Mouse (Mus musculus) naive thymus-derived CD4-positive, alpha-beta T cell, adult 5 months (primary cell): ENCODE data around the gene Tstd3. TPM values are rescaled to one million over a fixed set of nuclear protein-coding genes. Genes with fewer than 3 reads are reported as not detected.

Source experiments
- polyA plus RNA-seq: library from polyadenylated mRNA; unstranded; fragments of 100-300 nt; shearing (Covaris generic); gene quantifications from one replicate; pipeline ENCODE4 v1.2.1, GENCODE M21; 2017

Tstd3 gene
- polyA plus RNA-seq: 3.7 TPM

DNA sequence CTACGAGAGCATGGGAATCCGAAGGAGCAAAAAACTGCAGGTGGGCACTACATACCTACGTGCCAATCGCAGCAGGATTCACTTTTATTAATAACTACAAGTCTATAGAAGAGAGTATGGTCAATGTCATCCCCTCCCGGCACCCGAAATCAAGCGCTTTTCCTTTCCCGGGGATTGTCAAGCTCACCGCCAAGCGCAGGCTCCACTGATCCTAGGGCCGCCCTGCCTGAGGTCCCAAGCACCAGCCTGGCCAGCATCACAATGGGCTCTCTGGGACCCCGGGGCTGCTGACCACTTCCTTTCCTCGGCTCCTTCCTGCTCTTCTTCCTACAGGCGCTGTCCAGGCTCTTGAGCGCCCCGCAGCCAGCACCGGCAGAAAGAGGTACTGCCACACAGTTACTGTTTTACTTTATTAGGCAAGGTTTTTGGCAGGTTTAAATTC, at the start of gene Tstd3, which contains the start of gene Usp45:
Tstd3 (minus strand) TSS at position 350 of the 442 bp plus-strand sequence.
Usp45 (plus strand) TSS at position 294 of the 442 bp plus-strand sequence.

DNA sequence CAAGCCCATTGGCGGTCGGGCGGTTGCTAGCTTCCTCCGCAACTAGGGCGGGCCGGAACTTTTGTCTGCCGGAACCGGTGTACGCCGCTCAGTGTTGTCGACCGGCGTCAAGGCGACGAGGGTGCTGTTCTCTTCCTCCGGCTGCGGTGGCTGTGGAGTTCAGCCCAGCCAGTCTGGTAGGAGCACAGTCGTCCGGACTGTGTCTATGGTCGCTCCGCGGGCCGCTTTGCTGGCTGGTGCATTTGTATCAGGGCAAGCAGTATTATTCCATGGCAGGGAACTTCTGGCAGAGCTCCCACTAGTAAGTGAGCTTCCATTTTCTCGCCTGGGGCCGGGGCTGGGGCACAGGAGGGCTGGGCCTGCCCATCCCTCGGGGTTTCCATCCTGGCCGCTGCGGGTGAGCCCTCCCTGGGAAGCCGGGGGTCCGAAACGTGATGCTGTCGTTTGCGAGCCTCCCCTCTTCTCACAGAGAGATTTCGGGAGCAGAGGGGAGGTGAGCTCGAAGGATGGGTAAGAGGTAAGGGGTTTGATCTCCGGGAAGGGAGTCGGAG, 39.3 kb downstream of the Tstd3 start, which contains the start of gene Ccnc:
Ccnc (plus strand) TSS at position 87 of the 551 bp plus-strand sequence.

Other genes with a start within 250 kb of the Tstd3 start
- 0.16 TPM for gene Prdm13, start 81.2 kb downstream of the Tstd3 start, polyA plus RNA-seq
- gene Ccnc, start 39.5 kb downstream of the Tstd3 start, polyA plus RNA-seq: 17.9 TPM
- 26.5 TPM for gene Usp45, start 56 bp downstream of the Tstd3 start, polyA plus RNA-seq
- 156 TPM for gene Pnisr, start 80.4 kb upstream of the Tstd3 start, polyA plus RNA-seq
- gene Coq3, start 112.5 kb upstream of the Tstd3 start, polyA plus RNA-seq: 3.3 TPM
- not detected for gene Faxc, start 164.1 kb upstream of the Tstd3 start, polyA plus RNA-seq